Comparison of ENCODE assay signal across 8 mouse cellular contexts in the genomic region with DNA sequence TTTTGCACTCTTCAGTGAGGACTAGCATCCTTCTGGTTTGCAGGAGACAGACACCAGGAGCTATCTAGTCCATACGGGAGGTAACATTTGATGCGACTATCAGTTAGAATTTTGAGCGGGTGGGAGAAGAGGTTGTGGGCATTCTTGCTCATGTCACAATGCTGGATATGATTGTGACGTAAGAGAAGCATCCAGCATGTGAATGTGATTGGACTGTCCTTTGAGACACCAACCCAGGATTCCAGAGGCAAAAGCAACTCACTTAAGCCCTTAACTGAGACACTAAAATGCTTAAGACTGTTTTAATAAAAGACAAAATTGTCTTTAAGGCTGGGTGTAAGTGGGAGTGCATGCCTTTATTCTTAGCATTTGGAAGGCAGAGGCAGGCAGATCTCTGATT. TPM values are rescaled to one million over a fixed set of nuclear protein-coding genes. Genes with fewer than 3 reads are reported as not detected.
DNase-seq lines count a peak whose midpoint lies in the region; ATAC-seq lines count a peak whose summit lies in the region.

A gene (minus strand): TSS at position 101 of the 400 bp plus-strand sequence.

- 97% methylated on average over 4 of the region's 4 CpGs for WGBS in neural tube, embryonic 11.5 days
- 94% methylated on average over 4 of the region's 4 CpGs for WGBS in limb, embryonic 11.5 days
- WGBS in stomach, embryonic 15.5 days, result 90% methylated on average over 4 of the region's 4 CpGs

- H3K27ac ChIP-seq in neural tube, embryonic 11.5 days (ENCODE audit: low read depth, low read length), result no peak within 1 kb of the TSS
- H3K27ac ChIP-seq in limb, embryonic 11.5 days (replicated peaks; ENCODE audit: low read depth, low read length), result no peak within 1 kb of the TSS
- no peak within 1 kb of the TSS for H3K27ac ChIP-seq in stomach, embryonic 15.5 days

- no peaks in the 10 kb centered on the region for H3K27me3 ChIP-seq in neural tube, embryonic 11.5 days (ENCODE audit: control insufficient read depth, insufficient read depth, low read length)
- H3K27me3 ChIP-seq in limb, embryonic 11.5 days (ENCODE audit: control insufficient read depth, insufficient read depth, low read length), result no peaks in the 10 kb centered on the region
- no peaks in the 10 kb centered on the region for H3K27me3 ChIP-seq in stomach, embryonic 15.5 days (replicated peaks)

- intact Hi-C loops in heart, postnatal 14 days (cut with DNase I), result no loop called here

- no peak for DNase-seq in neural tube, embryonic 11.5 days (ENCODE audit: low spot score)
- no peak for DNase-seq in neural tube, embryonic 10.5 days (ENCODE audit: extremely low spot score, low spot score)
- DNase-seq in heart, postnatal 14 days, result no peak
- no peak for DNase-seq in limb, embryonic 11.5 days (ENCODE audit: low spot score)
- no peak for DNase-seq in right cerebral cortex, postnatal 25 days
- no peak for DNase-seq in thymus, postnatal 10 days (ENCODE audit: low spot score in 2 of 2)

- no peaks in the 10 kb centered on the region for H3K36me3 ChIP-seq in neural tube, embryonic 11.5 days (ENCODE audit: control insufficient read depth, insufficient read depth, low read length)
- H3K36me3 ChIP-seq in limb, embryonic 11.5 days (ENCODE audit: control insufficient read depth, insufficient read depth, low read length), result no peaks in the 10 kb centered on the region
- H3K36me3 ChIP-seq in stomach, embryonic 15.5 days, result no peaks in the 10 kb centered on the region

- H3K4me1 ChIP-seq in neural tube, embryonic 11.5 days (ENCODE audit: control insufficient read depth, insufficient read depth, low read length), result no peaks in the 10 kb centered on the region
- no peaks in the 10 kb centered on the region for H3K4me1 ChIP-seq in limb, embryonic 11.5 days (ENCODE audit: control insufficient read depth, insufficient read depth, low read length)
- no peaks in the 10 kb centered on the region for H3K4me1 ChIP-seq in stomach, embryonic 15.5 days

- H3K9ac ChIP-seq in neural tube, embryonic 11.5 days (ENCODE audit: low read length), result no peak within 1 kb of the TSS
- no peak within 1 kb of the TSS for H3K9ac ChIP-seq in limb, embryonic 11.5 days (ENCODE audit: low read length)
- no peak within 1 kb of the TSS for H3K9ac ChIP-seq in stomach, embryonic 15.5 days

- H3K4me3 ChIP-seq in neural tube, embryonic 11.5 days (ENCODE audit: low read depth, low read length), result no peak within 1 kb of the TSS
- no peak within 1 kb of the TSS for H3K4me3 ChIP-seq in limb, embryonic 11.5 days (ENCODE audit: low read depth, low read length)
- H3K4me3 ChIP-seq in stomach, embryonic 15.5 days (replicated peaks), result no peak within 1 kb of the TSS

- no peak for ATAC-seq in neural tube, embryonic 11.5 days (ENCODE audit: insufficient read depth, low FRiP score, low TSS enrichment)
- no peak for ATAC-seq in erythroblast, adult 5-6 weeks (replicated peaks; ENCODE audit: low FRiP score, poor library complexity, severe bottlenecking)
- no peak for ATAC-seq in limb, embryonic 11.5 days (ENCODE audit: insufficient number of reproducible peaks, low FRiP score, low TSS enrichment, low read depth)
- no peak for ATAC-seq in stomach, embryonic 15.5 days (ENCODE audit: insufficient read depth, low FRiP score, low read depth)

- no peaks in the 10 kb centered on the region for H3K9me3 ChIP-seq in neural tube, embryonic 11.5 days (ENCODE audit: control insufficient read depth, low read length)
- no peaks in the 10 kb centered on the region for H3K9me3 ChIP-seq in limb, embryonic 11.5 days (ENCODE audit: control insufficient read depth, low read length)
- H3K9me3 ChIP-seq in stomach, embryonic 15.5 days, result no peaks in the 10 kb centered on the region

- no peak within 1 kb of the TSS for H3K4me2 ChIP-seq in neural tube, embryonic 11.5 days (ENCODE audit: low read depth)
- H3K4me2 ChIP-seq in limb, embryonic 11.5 days (ENCODE audit: low read depth, severe bottlenecking), result no peak within 1 kb of the TSS
- no peak within 1 kb of the TSS for H3K4me2 ChIP-seq in stomach, embryonic 15.5 days

RNA-seq across cellular contexts. Expression of the gene that starts here (rescaled TPM):
- 101 and 105 TPM in 2 replicates for polyA plus RNA-seq in neural tube, embryonic 11.5 days (2014; fragmentation: Nextera tagmentation; extraction: Ambion mirVana)
- total RNA-seq in erythroblast, adult 5-6 weeks (2015; ENCODE audit: low replicate concordance), result 16.3 and 25.7 TPM in 2 replicates
- 11.6 and 19.2 TPM in 2 replicates for total RNA-seq in erythroblast, adult 5-6 weeks (2017; ENCODE audit: low replicate concordance)
- total RNA-seq in heart, postnatal 14 days (2021), result 10 to 100 TPM; 68.7 to 72.1 TPM
- 68.8 and 71.5 TPM in 2 replicates for polyA plus RNA-seq in limb, embryonic 11.5 days (2014; fragmentation: Nextera tagmentation; extraction: Ambion mirVana)
- polyA plus RNA-seq in stomach, embryonic 15.5 days (2015; fragmentation: Nextera tagmentation; extraction: Ambion mirVana), result 62.9 and 67.8 TPM in 2 replicates
